Mouse (Mus musculus): Measurements from ENCODE around the gene Cacng6. TPM values are rescaled to one million over a fixed set of nuclear protein-coding genes. Genes with fewer than 3 reads are reported as not detected.

Gene Cacng6
- polyA plus RNA-seq, 1 experiment from 2014 or later, result 0.34 TPM

DNA sequence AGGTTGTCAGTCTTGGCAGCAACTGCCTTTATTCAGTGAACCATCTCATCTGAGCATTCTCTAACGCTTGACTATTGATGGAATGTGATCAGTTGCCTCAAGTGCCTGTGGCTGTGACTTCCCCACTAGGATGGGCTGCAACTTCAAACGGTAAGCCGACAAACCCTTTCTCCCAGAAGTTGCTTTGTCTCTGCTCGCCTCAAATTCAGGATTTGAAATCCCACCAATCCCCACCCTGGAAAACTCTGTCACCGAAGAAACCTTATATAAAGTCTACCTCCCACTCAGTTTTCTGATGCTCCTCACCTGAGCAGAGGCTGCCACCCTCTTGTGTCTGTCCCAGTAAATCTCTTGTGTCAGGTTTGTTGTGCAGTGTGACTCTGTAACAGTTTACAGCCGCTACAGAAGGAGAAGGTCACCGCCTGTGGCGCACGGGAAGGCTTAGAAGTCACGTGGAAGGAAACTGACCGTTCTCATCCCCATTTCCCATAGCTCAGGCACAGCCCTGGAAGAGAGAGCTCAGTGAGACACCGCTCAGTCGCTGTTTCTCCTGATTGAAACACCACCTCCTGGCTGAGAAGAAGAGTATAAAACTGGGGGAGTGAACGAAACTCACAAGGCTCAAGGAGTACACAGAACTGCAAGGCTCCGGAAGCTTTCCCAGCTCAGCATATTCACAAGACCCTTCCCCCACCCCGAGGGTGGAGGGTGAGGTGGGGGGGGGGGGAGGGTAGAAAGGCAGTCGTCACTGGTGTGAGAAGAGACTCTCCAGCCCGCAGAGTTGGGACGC lies 50.5 kb downstream of the Cacng6 start:
- Histone ChIP-seq H3K9ac (replicated peaks; ENCODE audit: low read length) (no peak overlapping the region; the same call in 1 of the 2 replicates), H3K27ac (replicated peaks; ENCODE audit: low read depth, low read length) (no peak overlapping the region), H3K27me3 (ENCODE audit: control insufficient read depth, insufficient read depth, low read length) (no peaks in the 10 kb centered on the region), H3K4me3 (ENCODE audit: low read depth, low read length) (0 out of 2 replicates have a peak overlapping the region, but pooled peaks have one; percentile 5), H3K4me1 (ENCODE audit: control insufficient read depth, insufficient read depth, low read length) (no peaks in the 10 kb centered on the region), H3K4me2 (ENCODE audit: low read depth, low read length) (peak overlapping the region; percentile 37), H3K36me3 (replicated peaks; ENCODE audit: control insufficient read depth, insufficient read depth, low read depth, low read length) (no peaks in the 10 kb centered on the region), H3K9me3 (replicated peaks; ENCODE audit: control insufficient read depth, low read length) (no peaks in the 10 kb centered on the region)
- WGBS, result 7% methylated on average over 19 of the region's 19 CpGs
- ATAC-seq (replicated peaks; ENCODE audit: insufficient number of reproducible peaks, low FRiP score, low TSS enrichment, low read depth) (0 out of 2 replicates have a peak, but pooled peaks have one; percentile 39), DNase-seq (ENCODE audit: low spot score) (peak; percentile 47)

DNA sequence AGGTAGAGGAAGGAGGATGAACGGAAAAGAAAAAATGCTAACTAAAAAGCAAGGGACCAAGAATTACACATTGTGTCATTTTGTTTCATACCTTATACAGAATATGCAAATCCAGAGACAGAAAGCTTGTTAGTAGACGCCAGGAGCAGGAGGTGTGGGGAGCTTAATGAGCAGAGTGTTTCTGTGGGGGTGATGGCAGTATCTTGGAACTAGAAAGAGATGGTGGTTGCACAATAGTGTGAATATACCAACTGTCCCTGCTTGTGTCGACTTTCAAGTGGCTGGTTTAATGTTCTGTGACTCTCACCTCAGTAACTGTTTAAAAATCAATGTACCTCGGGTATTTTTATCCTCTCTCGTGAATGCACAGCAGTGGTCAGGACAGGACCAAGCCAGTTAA lies 52.7 kb downstream of the Cacng6 start:
- WGBS, result 82% methylated on average over 5 of the region's 5 CpGs
- no peak overlapping the region for H3K27ac ChIP-seq (replicated peaks; ENCODE audit: low read depth, low read length)
- no peaks in the 10 kb centered on the region for H3K36me3 ChIP-seq (replicated peaks; ENCODE audit: control insufficient read depth, insufficient read depth, low read depth, low read length)
- H3K9me3 ChIP-seq (replicated peaks; ENCODE audit: control insufficient read depth, low read length), result no peaks in the 10 kb centered on the region; the same call in 1 of the 2 replicates
- H3K4me1 ChIP-seq (ENCODE audit: control insufficient read depth, insufficient read depth, low read length), result no peaks in the 10 kb centered on the region
- no peak overlapping the region for H3K4me2 ChIP-seq (ENCODE audit: low read depth, low read length)
- H3K27me3 ChIP-seq (ENCODE audit: control insufficient read depth, insufficient read depth, low read length), result no peaks in the 10 kb centered on the region
- ATAC-seq (replicated peaks; ENCODE audit: insufficient number of reproducible peaks, low FRiP score, low TSS enrichment, low read depth), result no peak
- no peak overlapping the region for H3K4me3 ChIP-seq (ENCODE audit: low read depth, low read length)
- DNase-seq (ENCODE audit: low spot score), result no peak
- no peak overlapping the region for H3K9ac ChIP-seq (replicated peaks; ENCODE audit: low read length)

DNA sequence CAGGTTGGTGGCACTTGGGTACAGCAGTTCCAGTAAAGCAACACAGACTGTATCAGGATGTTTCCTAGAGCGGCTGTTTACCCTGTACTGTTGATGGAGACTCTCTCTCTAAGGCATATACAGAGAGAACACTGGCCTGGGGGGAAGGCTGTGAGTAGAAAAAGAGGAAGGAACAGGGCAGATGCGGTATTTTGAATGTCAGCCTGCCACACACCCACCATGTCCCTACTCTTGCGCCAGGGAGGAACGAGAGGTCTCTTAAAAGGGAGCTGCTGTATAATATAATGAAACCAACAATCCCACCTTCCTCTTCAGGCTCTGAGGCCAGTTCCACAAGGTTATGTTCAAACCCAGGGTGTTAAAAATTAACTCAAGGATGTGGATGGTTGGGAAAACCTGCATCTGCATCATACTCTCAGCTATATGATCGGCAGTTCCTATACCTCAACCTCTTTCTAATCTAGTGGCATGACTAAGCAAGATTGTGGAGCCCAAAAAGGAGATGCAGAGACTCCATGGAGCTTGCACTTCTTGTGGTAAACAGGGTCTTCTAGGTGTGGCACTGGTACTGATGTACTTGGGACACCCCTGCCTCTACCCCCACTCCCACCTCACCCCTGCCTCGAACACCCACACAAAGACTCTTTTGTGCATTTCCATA lies 58.1 kb downstream of the Cacng6 start:
- no peaks in the 10 kb centered on the region; the same call in 1 of the 2 replicates for H3K9me3 ChIP-seq (replicated peaks; ENCODE audit: control insufficient read depth, low read length)
- no peaks in the 10 kb centered on the region for H3K36me3 ChIP-seq (replicated peaks; ENCODE audit: control insufficient read depth, insufficient read depth, low read depth, low read length)
- ATAC-seq (replicated peaks; ENCODE audit: insufficient number of reproducible peaks, low FRiP score, low TSS enrichment, low read depth) (no peak), DNase-seq (ENCODE audit: low spot score) (no peak)
- H3K4me2 ChIP-seq (ENCODE audit: low read depth, low read length), result no peak overlapping the region
- no peaks in the 10 kb centered on the region for H3K27me3 ChIP-seq (ENCODE audit: control insufficient read depth, insufficient read depth, low read length)
- 82% methylated on average over 6 of the region's 6 CpGs for WGBS
- no peak overlapping the region for H3K27ac ChIP-seq (replicated peaks; ENCODE audit: low read depth, low read length)
- H3K4me1 ChIP-seq (ENCODE audit: control insufficient read depth, insufficient read depth, low read length), result no peaks in the 10 kb centered on the region
- no peak overlapping the region for H3K9ac ChIP-seq (replicated peaks; ENCODE audit: low read length)
- no peak overlapping the region for H3K4me3 ChIP-seq (ENCODE audit: low read depth, low read length)

Small RNA genes lying within 50 kb of the gene (microRNA-seq; reads per million reads assigned to microRNA genes)
- gene Gm23450 (ENCODE audit: borderline number of aligned reads), result 18.8 reads per million, percentile 20 among the genes with 10 or more reads in this experiment

Other genes starting within 250 kb of the Cacng6 start
- gene Nlrp12, start 174.5 kb upstream of the Cacng6 start, polyA plus RNA-seq (2014; fragmentation: Nextera tagmentation; extraction: Ambion mirVana), result not detected in 2 replicates
- 36.9 and 38.5 TPM in 2 replicates for gene Myadm, start 135.1 kb upstream of the Cacng6 start, polyA plus RNA-seq (2014; fragmentation: Nextera tagmentation; extraction: Ambion mirVana)
- 0.39 and 2.0 TPM in 2 replicates for gene Prkcg, start 135.0 kb upstream of the Cacng6 start, polyA plus RNA-seq (2014; fragmentation: Nextera tagmentation; extraction: Ambion mirVana)
- gene Cacng7, start 91.2 kb upstream of the Cacng6 start, polyA plus RNA-seq (2014; fragmentation: Nextera tagmentation; extraction: Ambion mirVana), result 2.6 and 2.9 TPM in 2 replicates
- gene Cacng8, start 33.5 kb upstream of the Cacng6 start, polyA plus RNA-seq (2014; fragmentation: Nextera tagmentation; extraction: Ambion mirVana), result 4.7 and 6.5 TPM in 2 replicates
- not detected in 2 replicates for gene Tarm1, start 78.4 kb downstream of the Cacng6 start, polyA plus RNA-seq (2014; fragmentation: Nextera tagmentation; extraction: Ambion mirVana)
- 0.11 and 0.20 TPM in 2 replicates for gene Oscar, start 192.0 kb downstream of the Cacng6 start, polyA plus RNA-seq (2014; fragmentation: Nextera tagmentation; extraction: Ambion mirVana)
- gene Ndufa3, start 193.2 kb downstream of the Cacng6 start, polyA plus RNA-seq (2014; fragmentation: Nextera tagmentation; extraction: Ambion mirVana), result 296 and 350 TPM in 2 replicates
- gene Tfpt, start 205.7 kb downstream of the Cacng6 start, polyA plus RNA-seq (2014; fragmentation: Nextera tagmentation; extraction: Ambion mirVana), result 29.0 and 30.7 TPM in 2 replicates
- 142 and 151 TPM in 2 replicates for gene Prpf31, start 205.8 kb downstream of the Cacng6 start, polyA plus RNA-seq (2014; fragmentation: Nextera tagmentation; extraction: Ambion mirVana)
- 57.4 and 63.9 TPM in 2 replicates for gene Cnot3, start 221.1 kb downstream of the Cacng6 start, polyA plus RNA-seq (2014; fragmentation: Nextera tagmentation; extraction: Ambion mirVana)
- gene Leng1, start 241.6 kb downstream of the Cacng6 start, polyA plus RNA-seq (2014; fragmentation: Nextera tagmentation; extraction: Ambion mirVana), result 15.3 and 16.5 TPM in 2 replicates